Mouse (Mus musculus): ENCODE measurements at regions not wholly inside any gene's neighbourhood (a gene's known extent, or its start where the extent isn't known, plus 50 kb on each side); places are given as distances from the start of the nearest gene placed in this dataset.

DNA sequence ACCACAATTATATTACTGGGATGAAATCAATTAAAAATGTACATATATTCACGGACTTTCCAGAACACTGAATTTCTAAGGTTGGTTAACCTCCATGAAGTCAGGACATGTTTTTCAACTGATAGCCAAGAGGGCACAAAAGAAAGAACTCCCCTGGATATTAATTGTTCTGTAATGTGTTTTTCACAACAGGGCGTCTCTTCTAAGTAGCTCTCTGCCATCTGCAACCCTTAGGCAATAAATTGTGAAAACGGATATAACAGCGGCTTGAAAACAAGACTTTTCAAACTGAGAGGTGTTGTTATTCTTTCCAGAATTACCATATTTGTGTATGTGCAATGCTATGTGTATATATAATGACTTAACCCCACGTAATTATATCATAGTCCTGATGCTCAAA lies 841.1 kb upstream of the Pot1a start:
- Histone ChIP-seq H3K4me2 (ENCODE audit: low read depth, low read length) (no peak overlapping the region), H3K4me1 (ENCODE audit: insufficient read depth, low read length) (no peaks in the 10 kb centered on the region), H3K9me3 (ENCODE audit: low read length) (no peaks in the 10 kb centered on the region), H3K4me3 (ENCODE audit: low read length) (no peak overlapping the region), H3K9ac (replicated peaks; ENCODE audit: low read length) (no peak overlapping the region), H3K27ac (no peak overlapping the region), H3K27me3 (ENCODE audit: insufficient read depth, low read length) (no peaks in the 10 kb centered on the region), H3K36me3 (ENCODE audit: insufficient read depth, low read length) (no peaks in the 10 kb centered on the region)
- ATAC-seq (no peak), DNase-seq (ENCODE audit: low spot score) (peak; percentile 34)
- no peak for TF ChIP-seq CTCF (IDR thresholded peaks at IDR 0.05; ENCODE audit: low read depth)
- WGBS = 37% methylated on average over 5 of the region's 5 CpGs

DNA sequence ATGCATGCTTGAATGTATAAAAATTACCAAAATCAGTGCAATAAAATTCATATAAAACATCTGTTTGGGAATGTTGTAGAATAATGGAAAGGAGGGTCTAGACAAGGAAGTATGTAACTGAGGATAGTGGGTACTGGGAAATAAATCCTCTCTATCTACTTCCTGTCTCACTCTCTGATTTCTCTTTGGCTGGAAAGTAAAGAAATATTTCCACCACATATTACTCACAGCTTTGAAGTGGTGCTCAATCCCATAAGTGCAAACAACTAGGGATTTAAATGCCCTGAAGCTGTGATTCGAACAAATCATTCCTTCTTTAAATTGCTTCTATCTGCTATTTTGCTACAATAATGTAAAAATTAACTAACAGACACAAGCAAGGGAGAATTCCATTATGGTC lies 840.5 kb upstream of the Pot1a start:
- no peak overlapping the region for H3K4me2 ChIP-seq (ENCODE audit: low read depth, low read length)
- H3K9ac ChIP-seq (replicated peaks; ENCODE audit: low read length) = no peak overlapping the region
- H3K27ac ChIP-seq = no peak overlapping the region
- DNase-seq (ENCODE audit: low spot score) (no peak), ATAC-seq (no peak)
- TF ChIP-seq CTCF (IDR thresholded peaks at IDR 0.05; ENCODE audit: low read depth) = no peak
- WGBS = 70% methylated on average over 1 of the region's 1 CpGs
- no peaks in the 10 kb centered on the region for H3K9me3 ChIP-seq (ENCODE audit: low read length)
- no peaks in the 10 kb centered on the region for H3K36me3 ChIP-seq (ENCODE audit: insufficient read depth, low read length)
- H3K27me3 ChIP-seq (ENCODE audit: insufficient read depth, low read length) = no peaks in the 10 kb centered on the region
- H3K4me1 ChIP-seq (ENCODE audit: insufficient read depth, low read length) = no peaks in the 10 kb centered on the region
- H3K4me3 ChIP-seq (ENCODE audit: low read length) = no peak overlapping the region

DNA sequence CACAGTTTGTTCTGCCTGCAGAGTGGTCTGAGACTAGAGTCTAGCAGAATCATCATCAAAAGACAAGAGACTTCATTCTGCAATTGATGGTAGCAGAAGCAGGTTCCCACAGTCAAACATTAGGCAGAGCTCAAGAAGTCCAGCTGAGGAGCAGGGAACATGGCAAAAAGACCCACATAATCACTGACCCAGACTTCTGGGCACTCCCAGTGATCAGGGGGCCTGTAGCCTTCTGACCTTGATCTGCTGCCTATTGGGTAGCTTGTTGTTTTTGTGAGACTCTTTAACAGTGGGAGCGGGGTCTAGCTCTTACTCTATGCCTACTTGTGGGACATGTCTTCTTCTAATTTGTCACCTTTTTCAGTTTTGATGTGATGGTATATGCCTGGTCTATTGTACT lies 819.4 kb upstream of the Pot1a start:
- H3K27me3 ChIP-seq (ENCODE audit: insufficient read depth, low read length) = no peaks in the 10 kb centered on the region
- H3K27ac ChIP-seq = no peak overlapping the region
- no peak overlapping the region for H3K4me3 ChIP-seq (ENCODE audit: low read length)
- no peak overlapping the region for H3K4me2 ChIP-seq (ENCODE audit: low read depth, low read length)
- H3K9me3 ChIP-seq (ENCODE audit: low read length) = no peaks in the 10 kb centered on the region
- ATAC-seq (no peak), DNase-seq (ENCODE audit: low spot score) (no peak)
- 68% methylated on average over 1 of the region's 1 CpGs for WGBS
- H3K4me1 ChIP-seq (ENCODE audit: insufficient read depth, low read length) = no peaks in the 10 kb centered on the region
- H3K9ac ChIP-seq (replicated peaks; ENCODE audit: low read length) = no peak overlapping the region
- H3K36me3 ChIP-seq (ENCODE audit: insufficient read depth, low read length) = no peaks in the 10 kb centered on the region
- no peak for TF ChIP-seq CTCF (IDR thresholded peaks at IDR 0.05; ENCODE audit: low read depth)

Measured in hindbrain, postnatal 0 days (tissue).